Mouse (Mus musculus) embryonic stem cell, embryonic (primary cell): ENCODE measurements around the gene Utrn.

Source experiments
- CTCF ChIA-PET, 4 experiments: fragments of 300-600 bp in 2 of 4; fragments of 350-600 bp in 2 of 4; sonication (Branson Sonifier 250); formaldehyde crosslinking; loops; one replicate each; lab custom pipeline; 2022; ENCODE audit warnings: inconsistent platforms in 2 of 4; lab: Charles Lee
- POLR2A ChIA-PET, 4 experiments: fragments of 300-600 bp in 2 of 4; fragments of 350-600 bp in 2 of 4; sonication (Branson Sonifier 250); formaldehyde crosslinking; loops; one replicate each; lab custom pipeline; 2022; ENCODE audit warnings: antibody characterized with exemption in 4 of 4, inconsistent platforms in 1 of 4; lab: Charles Lee

Gene Utrn

GRCm38 (mm10) chr10:12869029-12869671, at the start of gene Utrn:
TSS of gene Utrn (minus strand) at chr10:12869365.
- ChIA-PET POLR2A (interaction anchor here in 3 of 4 experiments (0.5 to 3.9 kb wide), 67 partner anchors 9 to 1587 kb away, joined by 3 to 33 read pairs (median 5); partner anchors contain the start of gene Stx11 (in 2 of the 3)), CTCF (interaction anchor here in 2 of 4 experiments (1.4 kb wide), 2 partner anchors 48 to 54 kb away, joined by 3 to 6 read pairs; no protein-coding TSS in a partner anchor)

DNA sequence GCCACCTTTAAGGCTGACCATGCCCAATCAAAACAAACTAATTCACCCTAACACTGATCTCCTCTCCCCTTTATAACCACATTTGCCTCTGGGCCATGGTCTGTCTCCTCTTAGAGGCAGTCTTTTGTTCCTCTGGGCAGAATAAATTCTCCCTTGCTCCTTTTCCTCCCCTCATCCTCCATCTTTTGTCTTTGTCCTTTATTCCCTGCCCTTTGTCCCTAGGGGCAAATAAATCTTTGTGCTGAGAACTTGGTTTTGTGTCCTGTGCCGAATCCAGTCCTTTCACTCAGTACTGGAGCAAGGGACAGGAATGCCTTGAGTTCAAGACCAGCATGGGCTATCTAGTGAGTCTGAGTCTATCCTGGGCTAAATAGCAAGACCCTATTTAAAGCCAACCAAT, 48.5 kb upstream of the Utrn start:
- POLR2A ChIA-PET = interaction anchor here in 2 of 4 experiments (0.7 to 1.6 kb wide), 2 partner anchors 49 kb away, joined by 3 to 8 read pairs; partner anchors contain the start of gene Utrn (in 1 of the 2)
- CTCF ChIA-PET = interaction anchor here in 2 of 4 experiments (0.6 to 1.1 kb wide), 3 partner anchors 49 to 422 kb away, joined by 3 to 4 read pairs (median 4); no protein-coding TSS in a partner anchor

- ChIA-PET CTCF (interaction anchor here in 3 of 4 experiments (0.7 to 1.5 kb wide), 8 partner anchors 9 to 1550 kb away, joined by 3 to 10 read pairs (median 3); no protein-coding TSS in a partner anchor), POLR2A (interaction anchor here in 2 of 4 experiments (0.7 to 1.6 kb wide), 2 partner anchors 45 to 48 kb away, joined by 5 to 8 read pairs; partner anchors contain the start of gene Utrn (in 1 of the 2))
These were observed 47.2 kb upstream of the Utrn start for GRCm38 (mm10) chr10:12916376-12916775.

DNA sequence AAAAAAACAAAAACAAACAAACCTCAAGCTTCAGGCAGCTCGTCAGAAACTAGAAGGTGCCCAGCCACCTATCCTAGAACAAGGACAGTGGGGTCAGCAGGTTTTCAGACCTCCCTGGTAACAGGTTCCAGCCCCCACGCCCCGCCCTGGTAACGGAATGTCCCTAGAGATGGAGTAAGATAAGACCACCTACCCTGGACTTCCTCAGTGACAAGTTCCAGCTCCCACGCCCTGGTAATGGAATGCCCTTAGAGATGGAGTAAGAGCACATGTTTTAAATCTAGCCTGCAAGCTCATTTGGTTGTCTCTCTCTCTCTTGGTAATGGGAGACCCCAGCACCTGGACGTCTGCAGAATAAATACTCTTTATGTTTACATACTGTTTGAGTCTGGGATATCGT, 46.7 kb upstream of the Utrn start:
- CTCF ChIA-PET = interaction anchor here in 2 of 4 experiments (0.7 to 1.5 kb wide), 4 partner anchors 9 to 81 kb away, joined by 3 to 8 read pairs (median 3); no protein-coding TSS in a partner anchor
- POLR2A ChIA-PET = interaction anchor here in 2 of 4 experiments (2.8 to 5.4 kb wide), 2 partner anchors 47 kb away, joined by 8 to 32 read pairs; partner anchors contain the start of gene Utrn (in 2 of the 2)

DNA sequence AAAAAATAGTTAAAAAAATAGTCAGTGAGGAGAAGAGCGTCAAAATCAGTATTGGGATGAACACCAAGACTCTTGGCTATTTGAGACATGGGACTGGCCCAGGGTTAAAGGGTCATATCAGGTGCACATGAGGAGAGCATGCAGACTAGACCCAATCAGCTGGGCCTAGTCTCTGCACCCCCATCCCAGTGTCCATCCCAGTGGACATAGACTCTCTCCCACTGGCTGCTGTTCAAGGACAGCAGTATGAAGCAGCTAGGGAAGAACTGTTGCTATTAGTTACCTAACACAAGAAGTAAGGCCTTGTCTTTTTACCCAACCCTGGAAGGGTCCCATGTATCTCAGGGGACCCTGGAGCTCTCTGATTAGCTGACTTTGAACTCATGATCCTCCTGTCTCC, 45.0 kb upstream of the Utrn start:
- ChIA-PET CTCF (interaction anchor here in 1 of 4 experiments (0.6 kb wide), 1 partner anchor 301 kb away, joined by 3 read pairs; no protein-coding TSS in a partner anchor), POLR2A (interaction anchor here in 3 of 4 experiments (0.7 to 5.4 kb wide), 10 partner anchors 9 to 108 kb away, joined by 3 to 32 read pairs (median 5); partner anchors contain the start of gene Utrn (in 3 of the 3))

DNA sequence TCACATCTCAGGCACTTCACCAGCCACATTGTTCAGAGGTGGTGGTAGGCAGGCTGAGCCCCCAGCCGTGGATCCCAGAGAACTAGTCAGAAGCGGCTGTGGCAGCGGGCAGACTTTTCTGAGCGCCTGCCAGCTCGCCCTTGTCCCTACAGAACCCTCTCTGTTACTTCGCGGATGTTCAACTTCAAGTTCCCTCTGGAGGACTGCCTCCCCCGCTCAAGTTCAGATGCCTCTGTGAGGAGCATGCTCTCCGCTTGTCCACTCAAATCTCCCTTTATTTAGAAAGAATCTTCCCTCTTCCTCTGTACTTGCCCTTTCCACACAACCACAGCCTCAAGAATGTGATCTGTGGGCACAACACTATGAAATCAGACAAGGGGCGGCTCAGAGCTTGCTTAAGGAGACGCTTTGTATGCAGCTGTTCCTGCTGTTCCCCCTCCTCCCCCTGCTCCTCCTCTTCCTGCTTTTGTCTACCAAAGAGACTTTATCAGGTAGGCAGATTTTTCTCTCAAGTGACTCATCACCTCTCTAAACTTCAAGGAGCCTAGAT, 42.9 kb upstream of the Utrn start:
- ChIA-PET POLR2A (interaction anchor here in 3 of 4 experiments (0.5 to 5.4 kb wide), 13 partner anchors 11 to 627 kb away, joined by 3 to 32 read pairs (median 3); partner anchors contain the start of gene Utrn (in 1 of the 3)), CTCF (interaction anchor here in 2 of 4 experiments (0.8 to 1.0 kb wide), 2 partner anchors 11 to 299 kb away, joined by 3 to 13 read pairs; no protein-coding TSS in a partner anchor)

- CTCF ChIA-PET = interaction anchor here (0.7 to 1.0 kb wide), 4 partner anchors 11 to 299 kb away, joined by 3 to 13 read pairs (median 4); no protein-coding TSS in a partner anchor
- POLR2A ChIA-PET = interaction anchor here in 3 of 4 experiments (0.5 to 5.4 kb wide), 12 partner anchors 11 to 239 kb away, joined by 3 to 32 read pairs (median 4); partner anchors contain the start of gene Utrn (in 1 of the 3)
These were observed 42.3 kb upstream of the Utrn start for GRCm38 (mm10) chr10:12911451-12911850.

DNA sequence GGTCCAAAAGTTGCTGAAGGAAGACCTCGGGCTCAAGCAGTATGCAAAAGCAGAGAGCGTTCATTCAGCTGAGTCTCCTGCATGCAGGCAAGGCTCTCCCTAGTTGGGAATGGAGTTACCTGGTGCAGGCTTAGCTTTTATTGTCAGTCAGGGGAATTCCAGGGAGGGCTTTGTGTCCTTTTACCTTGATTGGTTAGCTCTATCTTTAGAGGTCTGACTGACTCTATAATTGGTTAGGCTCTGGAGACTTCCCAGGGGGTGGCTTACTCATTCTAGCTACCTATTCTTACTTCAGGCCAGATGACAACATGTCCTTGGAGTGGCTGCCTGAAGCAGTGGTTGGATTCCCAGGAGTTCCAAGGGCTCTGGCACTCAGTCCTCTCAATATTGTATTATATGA, 40.7 kb upstream of the Utrn start:
- ChIA-PET POLR2A (interaction anchor here in 3 of 4 experiments (0.5 to 1.7 kb wide), 5 partner anchors 13 to 282 kb away, joined by 3 to 10 read pairs (median 7); partner anchors contain the start of genes Stx11 (in 1 of the 3) and Utrn (in 1 of the 3)), CTCF (interaction anchor here in 1 of 4 experiments (0.6 kb wide), 1 partner anchor 13 kb away, joined by 3 read pairs; no protein-coding TSS in a partner anchor)

DNA sequence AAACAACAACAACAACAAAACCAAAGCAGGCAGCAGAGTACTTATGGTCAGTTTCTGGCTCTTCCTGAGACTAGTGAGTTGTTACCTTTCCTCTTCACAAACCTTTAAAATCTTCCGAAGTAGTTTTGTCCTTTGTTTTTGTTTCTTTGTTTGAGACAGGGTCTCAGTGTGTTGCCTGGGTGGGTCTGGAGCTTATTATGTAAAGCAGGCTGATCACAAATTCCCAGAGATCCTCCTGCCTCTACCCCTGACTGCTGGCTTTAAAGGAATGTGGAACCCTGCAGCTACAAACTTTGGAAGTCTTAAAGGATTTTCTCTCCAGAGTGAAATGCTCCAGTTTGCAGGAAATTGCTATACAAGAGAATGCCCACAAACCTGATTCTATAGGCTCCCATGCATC, 40.0 kb upstream of the Utrn start:
- ChIA-PET POLR2A (interaction anchor here in 3 of 4 experiments (0.5 to 1.7 kb wide), 6 partner anchors 14 to 145 kb away, joined by 3 to 10 read pairs (median 4); partner anchors contain the start of gene Utrn (in 1 of the 3)), CTCF (no interaction called here)

- ChIA-PET CTCF (no interaction called here), POLR2A (interaction anchor here in 2 of 4 experiments (0.6 to 1.0 kb wide), 3 partner anchors 19 to 63 kb away, joined by 3 to 6 read pairs (median 4); no protein-coding TSS in a partner anchor)
These were observed 35.0 kb upstream of the Utrn start for GRCm38 (mm10) chr10:12904140-12904528.

DNA sequence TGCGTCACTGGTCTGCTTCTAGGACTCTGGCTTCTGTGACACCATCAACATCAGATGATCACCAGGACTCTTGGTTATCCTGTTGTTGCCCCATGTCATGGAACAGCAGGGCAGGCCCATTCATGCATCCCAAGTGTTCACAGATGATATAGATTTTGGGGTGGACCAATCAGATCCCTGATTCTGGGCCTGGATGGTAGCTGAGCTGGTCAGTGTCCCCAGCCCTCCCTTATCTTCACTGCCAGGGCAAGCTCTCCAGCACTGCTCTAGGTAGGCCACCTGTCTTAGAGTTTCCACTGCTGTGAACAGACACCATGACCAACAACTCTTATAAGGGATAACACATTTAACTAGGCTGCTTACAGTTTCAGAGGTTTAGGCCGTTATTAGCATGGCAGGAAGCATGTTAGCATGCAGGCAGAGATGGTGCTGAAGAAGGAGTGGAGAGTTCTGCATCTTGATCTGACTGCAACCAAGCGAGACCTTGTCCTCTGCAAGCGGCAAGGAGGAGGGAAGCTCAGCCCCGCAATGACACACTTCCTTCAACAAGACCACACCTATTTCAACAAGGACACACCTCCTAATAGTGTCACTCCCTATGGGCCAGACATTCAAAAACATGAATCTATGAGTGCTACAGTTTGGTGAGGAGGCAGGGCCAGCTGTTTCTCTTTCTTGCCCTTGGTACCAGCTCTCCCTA, 34.4 kb upstream of the Utrn start:
- CTCF ChIA-PET = interaction anchor here in 1 of 4 experiments (0.7 kb wide), 1 partner anchor 613 kb away, joined by 3 read pairs; no protein-coding TSS in a partner anchor
- POLR2A ChIA-PET = interaction anchor here in 2 of 4 experiments (0.6 to 1.0 kb wide), 3 partner anchors 19 to 64 kb away, joined by 3 to 6 read pairs (median 4); no protein-coding TSS in a partner anchor

- CTCF ChIA-PET = no interaction called here
- POLR2A ChIA-PET = interaction anchor here in 2 of 4 experiments (0.5 to 1.1 kb wide), 3 partner anchors 11 to 697 kb away, joined by 3 read pairs; no protein-coding TSS in a partner anchor
These were observed 30.7 kb upstream of the Utrn start for GRCm38 (mm10) chr10:12899901-12900300.

GRCm38 (mm10) chr10:12893339-12893738, 24.2 kb upstream of the Utrn start:
- ChIA-PET CTCF (no interaction called here), POLR2A (interaction anchor here in 2 of 4 experiments (0.5 to 0.6 kb wide), 2 partner anchors 20 to 111 kb away, joined by 3 to 4 read pairs; no protein-coding TSS in a partner anchor)

DNA sequence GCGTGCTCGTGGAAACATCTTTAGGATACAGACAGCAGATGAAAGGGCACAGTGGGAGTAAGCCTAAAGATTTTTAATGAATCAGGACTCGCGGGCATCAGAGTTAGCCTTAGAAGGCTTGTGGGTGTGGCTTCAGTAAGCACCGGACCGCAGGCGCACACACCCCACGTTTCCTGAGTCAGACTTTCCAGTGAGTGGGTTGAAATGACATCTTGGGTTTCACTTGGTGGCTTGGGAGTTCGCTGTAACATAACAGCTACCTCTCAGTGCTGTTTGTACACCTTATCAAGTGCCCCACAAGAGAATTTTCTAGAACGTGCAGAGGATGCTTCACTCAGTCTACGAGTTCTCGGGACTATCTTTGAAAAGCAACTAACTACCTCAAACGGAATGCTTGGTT, 19.2 kb upstream of the Utrn start:
- ChIA-PET CTCF (interaction anchor here in 1 of 4 experiments (0.6 kb wide), 1 partner anchor 31 kb away, joined by 8 read pairs; no protein-coding TSS in a partner anchor), POLR2A (interaction anchor here in 1 of 4 experiments (1.0 kb wide), 1 partner anchor 20 kb away, joined by 3 read pairs; no protein-coding TSS in a partner anchor)

GRCm38 (mm10) chr10:12887792-12888191, 18.6 kb upstream of the Utrn start:
- ChIA-PET POLR2A (interaction anchor here in 2 of 4 experiments (0.6 to 1.0 kb wide), 2 partner anchors 19 to 1437 kb away, joined by 3 read pairs; no protein-coding TSS in a partner anchor), CTCF (interaction anchor here in 1 of 4 experiments (0.6 kb wide), 1 partner anchor 32 kb away, joined by 8 read pairs; no protein-coding TSS in a partner anchor)

- ChIA-PET CTCF (interaction anchor here in 2 of 4 experiments (0.5 to 0.6 kb wide), 2 partner anchors 8 to 72 kb away, joined by 3 to 4 read pairs; no protein-coding TSS in a partner anchor), POLR2A (interaction anchor here in 2 of 4 experiments (0.5 to 1.3 kb wide), 3 partner anchors 15 to 34 kb away, joined by 3 read pairs; partner anchors contain the start of gene Utrn (in 1 of the 2))
These were observed 15.3 kb upstream of the Utrn start for GRCm38 (mm10) chr10:12884308-12884948.
